Mouse (Mus musculus): Measurements from ENCODE around the gene Slc35c2. TPM values are rescaled to one million over a fixed set of nuclear protein-coding genes. Genes with fewer than 3 reads are reported as not detected.

The Slc35c2 gene
- polyA plus RNA-seq, 1 experiment from 2014 or later, result 83.6 TPM

DNA sequence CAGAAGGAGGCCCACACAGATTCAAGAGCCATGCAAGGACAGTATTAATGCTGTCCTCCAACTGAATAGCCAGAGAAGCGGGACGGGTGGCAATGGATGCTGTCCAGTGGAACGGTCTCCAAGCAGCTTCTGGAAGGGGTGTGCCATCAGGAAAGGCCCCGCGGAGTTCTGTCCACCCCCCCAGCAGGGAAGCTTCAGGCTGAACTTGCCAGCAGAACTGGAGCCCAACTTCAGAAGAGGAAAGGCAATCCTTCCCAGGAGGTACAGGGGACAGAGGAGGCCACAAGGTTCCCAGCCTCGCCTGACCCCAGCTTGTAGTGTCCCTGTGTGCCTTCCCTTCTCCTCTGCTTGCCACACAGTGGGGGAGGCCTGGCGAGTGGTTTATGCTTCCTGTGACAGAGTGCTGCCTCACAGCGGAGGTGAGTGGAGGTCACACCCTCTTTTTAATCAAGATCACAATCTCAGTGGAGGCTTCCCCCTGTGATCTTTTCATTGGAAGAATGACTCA lies 33.8 kb upstream of the Slc35c2 start:
- no peak overlapping the region for H3K4me3 ChIP-seq (replicated peaks)
- H3K36me3 ChIP-seq, result no peaks in the 10 kb centered on the region
- peaks cover 72% of the 10 kb centered on the region for H3K4me1 ChIP-seq (replicated peaks)
- peak overlapping the region; percentile 75 for H3K27ac ChIP-seq
- H3K4me2 ChIP-seq (replicated peaks), result peak overlapping the region; percentile 30
- H3K9ac ChIP-seq, result no peak overlapping the region
- 61% methylated on average over 8 of the region's 8 CpGs for WGBS
- no peak for ATAC-seq
- H3K9me3 ChIP-seq, result no peaks in the 10 kb centered on the region
- no peaks in the 10 kb centered on the region for H3K27me3 ChIP-seq (replicated peaks)

DNA sequence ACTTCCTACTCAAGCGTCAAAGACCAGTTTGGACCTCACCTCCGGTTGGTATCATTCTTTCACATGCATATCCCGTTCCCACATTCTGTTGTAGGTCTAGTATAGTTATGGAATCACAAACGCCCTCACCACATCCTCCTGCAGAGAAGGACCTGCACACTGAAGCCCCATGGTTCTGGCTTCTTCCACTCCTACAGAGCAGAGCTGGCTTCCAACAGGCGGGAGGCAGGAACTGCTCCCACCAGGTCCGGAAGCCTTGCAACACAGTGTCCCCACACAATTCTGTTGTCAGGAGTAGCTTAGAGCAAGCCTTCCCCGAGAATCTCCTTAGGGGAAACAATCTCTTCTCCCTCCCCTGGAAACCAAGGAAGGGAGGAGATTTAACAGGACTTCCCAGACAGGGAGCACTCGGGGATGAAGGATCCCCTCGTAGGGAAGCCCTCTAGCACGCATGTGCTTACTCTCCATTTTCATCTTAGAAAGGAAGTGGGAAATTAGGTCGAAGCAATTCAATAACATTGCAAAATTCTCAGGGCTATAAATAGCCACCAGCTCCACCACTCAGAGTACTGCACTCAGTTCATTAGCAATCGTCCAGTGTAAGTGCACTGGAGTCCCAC lies 33.0 kb upstream of the Slc35c2 start:
- H3K27me3 ChIP-seq (replicated peaks), result no peaks in the 10 kb centered on the region
- WGBS, result 58% methylated on average over 12 of the region's 12 CpGs
- no peak overlapping the region for H3K4me3 ChIP-seq (replicated peaks)
- ATAC-seq, result no peak
- peaks cover 5% of the 10 kb centered on the region; the same call in 1 of the 2 replicates for H3K36me3 ChIP-seq
- peak overlapping the region; percentile 75 for H3K27ac ChIP-seq
- no peaks in the 10 kb centered on the region for H3K9me3 ChIP-seq
- H3K4me1 ChIP-seq (replicated peaks), result peaks cover 75% of the 10 kb centered on the region
- no peak overlapping the region; the same call in 1 of the 2 replicates for H3K9ac ChIP-seq
- peak overlapping the region; percentile 30; the same call in 1 of the 2 replicates for H3K4me2 ChIP-seq (replicated peaks)

DNA sequence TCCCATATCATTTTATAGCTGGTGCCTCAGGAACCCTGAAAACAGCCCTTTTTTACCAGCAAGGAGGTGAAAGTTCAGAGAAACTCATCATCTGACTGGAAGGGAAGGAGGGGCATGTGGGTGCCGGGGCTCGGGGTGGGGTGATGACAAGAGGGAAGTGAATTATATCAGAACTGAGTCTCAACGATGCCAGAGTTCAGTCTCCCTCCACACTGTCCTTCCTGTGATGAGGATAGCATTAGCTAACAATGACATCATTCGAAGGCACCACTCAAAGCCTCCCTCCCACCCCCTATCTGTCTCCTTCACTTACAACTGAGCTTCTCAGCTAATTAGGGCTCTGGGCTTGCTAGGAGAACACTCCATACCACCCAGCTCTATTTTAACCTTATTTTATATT lies 31.8 kb upstream of the Slc35c2 start:
- H3K36me3 ChIP-seq, result peaks cover 13% of the 10 kb centered on the region
- H3K4me1 ChIP-seq (replicated peaks), result peaks cover 67% of the 10 kb centered on the region
- H3K9me3 ChIP-seq, result no peaks in the 10 kb centered on the region
- H3K4me3 ChIP-seq (replicated peaks), result no peak overlapping the region
- no peak overlapping the region for H3K27ac ChIP-seq
- H3K27me3 ChIP-seq (replicated peaks), result no peaks in the 10 kb centered on the region
- no peak overlapping the region for H3K4me2 ChIP-seq (replicated peaks)
- H3K9ac ChIP-seq, result no peak overlapping the region
- WGBS, result 39% methylated on average over 4 of the region's 4 CpGs
- ATAC-seq, result peak; percentile 55

DNA sequence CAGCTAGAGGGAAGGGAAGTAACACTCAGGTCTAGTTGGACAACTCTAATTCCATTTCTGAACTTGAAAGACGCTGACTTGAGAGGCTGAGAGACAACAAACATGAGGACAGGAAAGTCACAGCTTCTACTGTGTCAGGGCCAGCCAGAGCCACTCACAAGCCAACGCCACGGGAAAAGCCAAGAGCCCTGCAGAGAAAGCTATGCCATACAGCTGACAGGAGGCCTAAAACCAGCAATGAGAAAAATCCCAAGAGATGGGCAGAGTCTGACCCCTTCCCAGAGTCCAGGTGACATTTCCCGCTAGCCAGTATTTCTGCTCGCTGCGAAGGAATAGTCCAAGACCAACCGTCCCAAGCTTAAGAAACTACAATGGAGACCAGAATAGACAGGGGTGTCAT lies 31.3 kb upstream of the Slc35c2 start:
- Histone ChIP-seq H3K4me2 (replicated peaks) (no peak overlapping the region), H3K27me3 (replicated peaks) (no peaks in the 10 kb centered on the region), H3K9me3 (no peaks in the 10 kb centered on the region), H3K36me3 (peaks cover 19% of the 10 kb centered on the region), H3K27ac (no peak overlapping the region), H3K9ac (no peak overlapping the region), H3K4me1 (replicated peaks) (peaks cover 62% of the 10 kb centered on the region), H3K4me3 (replicated peaks) (no peak overlapping the region)
- 82% methylated on average over 7 of the region's 7 CpGs for WGBS
- no peak for ATAC-seq

DNA sequence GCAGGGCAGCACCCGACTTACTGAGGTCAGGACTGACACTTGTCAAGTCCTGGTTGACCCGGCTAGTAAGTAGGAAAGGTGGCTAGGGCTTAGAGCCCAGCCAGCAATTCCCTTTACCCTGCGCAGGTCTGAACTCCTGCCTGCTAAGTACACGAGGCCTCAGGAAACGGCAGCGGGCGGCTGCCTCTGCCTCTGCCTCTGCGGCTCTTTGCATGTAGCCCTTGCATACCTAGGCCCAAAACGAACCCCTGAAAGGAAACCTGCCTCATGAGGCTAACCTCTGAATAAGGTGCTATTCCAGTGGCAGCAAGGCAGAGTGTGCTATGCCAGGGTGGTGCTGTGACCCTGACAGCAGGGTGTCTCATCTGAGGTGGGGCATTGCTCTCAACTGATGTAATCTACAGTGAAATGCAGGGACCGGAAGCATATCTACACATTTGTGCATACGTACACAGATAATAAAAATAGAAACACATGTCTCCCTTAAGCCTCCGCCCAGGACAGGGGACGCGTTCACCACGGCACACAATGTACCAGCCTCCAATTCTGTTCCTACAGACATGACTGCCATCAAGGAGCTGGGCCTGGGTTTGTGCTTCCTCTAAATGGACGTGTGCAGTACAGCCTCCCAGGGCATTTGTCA lies 30.1 kb upstream of the Slc35c2 start:
- Histone ChIP-seq H3K4me2 (replicated peaks) (no peak overlapping the region), H3K36me3 (peaks cover 19% of the 10 kb centered on the region), H3K9me3 (no peaks in the 10 kb centered on the region), H3K4me3 (replicated peaks) (no peak overlapping the region), H3K4me1 (replicated peaks) (peaks cover 55% of the 10 kb centered on the region), H3K9ac (peak overlapping the region; percentile 4; the same call in 1 of the 2 replicates), H3K27ac (peak overlapping the region; percentile 57), H3K27me3 (replicated peaks) (no peaks in the 10 kb centered on the region)
- WGBS, result 52% methylated on average over 16 of the region's 16 CpGs
- ATAC-seq, result no peak

DNA sequence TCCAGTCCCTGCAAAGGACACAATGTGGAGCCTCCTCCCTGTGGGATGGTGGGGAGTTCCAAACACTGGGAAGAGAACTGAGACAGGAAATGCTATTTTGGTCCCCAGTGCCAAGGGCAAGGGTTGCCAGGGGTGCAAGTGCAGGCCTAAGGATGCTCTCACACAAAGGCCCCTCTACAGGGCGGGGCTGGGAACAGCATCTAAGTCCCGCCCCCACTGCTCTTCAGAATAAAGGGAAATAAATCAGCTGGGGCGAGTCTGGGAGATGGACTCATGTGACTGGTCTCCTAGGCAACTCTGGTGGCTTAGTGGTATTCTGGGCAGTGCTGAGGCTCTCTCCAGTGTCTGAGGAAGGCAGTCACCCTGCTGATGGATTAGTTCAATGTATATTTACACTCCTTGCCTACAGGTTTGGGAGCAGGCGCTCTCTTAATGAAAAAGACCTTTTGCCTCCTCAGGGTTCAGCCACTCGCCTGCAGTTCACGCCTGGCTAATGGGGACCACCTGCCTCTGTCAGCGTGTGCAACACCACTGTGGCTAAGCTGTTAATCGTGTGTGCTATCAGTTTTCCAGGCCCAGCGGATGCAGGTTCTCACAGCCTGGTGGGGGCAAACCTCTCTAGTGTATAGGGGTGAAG lies 29.3 kb upstream of the Slc35c2 start:
- Histone ChIP-seq H3K9ac (0 out of 2 replicates have a peak overlapping the region, but pooled peaks have one; percentile 4), H3K36me3 (peaks cover 19% of the 10 kb centered on the region), H3K27me3 (replicated peaks) (no peaks in the 10 kb centered on the region), H3K9me3 (no peaks in the 10 kb centered on the region), H3K4me2 (replicated peaks) (no peak overlapping the region), H3K4me3 (replicated peaks) (no peak overlapping the region), H3K27ac (peak overlapping the region; percentile 57), H3K4me1 (replicated peaks) (peaks cover 50% of the 10 kb centered on the region)
- WGBS, result 23% methylated on average over 9 of the region's 9 CpGs
- peak; percentile 71 for ATAC-seq

DNA sequence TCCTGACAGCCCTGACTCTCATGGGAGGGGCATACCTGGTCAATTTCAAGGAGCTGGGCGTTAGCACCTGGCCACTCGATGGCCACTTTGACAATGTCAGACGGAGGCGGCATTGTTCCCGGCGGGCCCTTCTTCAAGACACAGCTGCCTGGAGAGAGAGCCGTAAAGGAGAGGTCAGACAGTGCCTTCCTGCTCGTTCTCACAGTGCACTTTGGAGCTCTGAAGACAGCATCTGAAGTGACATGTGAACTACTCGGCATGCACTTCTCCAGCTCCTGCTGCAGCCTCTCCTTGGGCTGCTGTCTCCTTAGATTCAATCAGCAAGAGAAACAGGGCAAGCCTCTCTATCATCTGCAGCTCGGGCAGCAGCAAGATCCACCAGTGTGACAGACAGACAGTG lies 28.5 kb upstream of the Slc35c2 start:
- no peak overlapping the region for H3K4me3 ChIP-seq (replicated peaks)
- ATAC-seq, result no peak
- WGBS, result 60% methylated on average over 10 of the region's 10 CpGs
- H3K27me3 ChIP-seq (replicated peaks), result no peaks in the 10 kb centered on the region
- peak overlapping the region; percentile 57; the same call in 1 of the 2 replicates for H3K27ac ChIP-seq
- no peak overlapping the region for H3K9ac ChIP-seq
- H3K4me1 ChIP-seq (replicated peaks), result peaks cover 43% of the 10 kb centered on the region
- H3K9me3 ChIP-seq, result no peaks in the 10 kb centered on the region
- H3K4me2 ChIP-seq (replicated peaks), result no peak overlapping the region
- H3K36me3 ChIP-seq, result peaks cover 24% of the 10 kb centered on the region

DNA sequence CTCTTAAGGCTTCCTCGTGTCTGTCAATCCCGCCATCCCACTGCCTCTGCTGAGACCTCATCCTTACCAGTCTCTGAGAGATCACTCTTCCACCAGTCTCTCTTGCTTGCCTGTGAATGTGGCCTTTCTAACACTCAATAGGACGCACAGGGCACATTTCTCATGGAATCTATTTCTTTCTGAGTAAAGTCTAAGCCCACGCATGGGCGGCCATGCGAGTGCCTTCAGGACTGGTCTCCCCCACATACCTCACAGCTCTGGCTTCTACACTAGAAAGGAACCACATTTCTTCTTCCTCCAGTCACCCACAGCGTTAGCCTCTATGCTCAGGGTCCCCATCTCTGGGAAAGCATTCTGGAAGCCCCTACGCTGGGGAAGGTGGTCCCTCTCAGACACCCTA lies 26.5 kb upstream of the Slc35c2 start:
- no peak for ATAC-seq
- H3K27me3 ChIP-seq (replicated peaks), result no peaks in the 10 kb centered on the region
- H3K9ac ChIP-seq, result no peak overlapping the region
- H3K36me3 ChIP-seq, result peaks cover 29% of the 10 kb centered on the region
- H3K4me2 ChIP-seq (replicated peaks), result no peak overlapping the region
- no peak overlapping the region for H3K27ac ChIP-seq
- no peaks in the 10 kb centered on the region for H3K9me3 ChIP-seq
- peaks cover 28% of the 10 kb centered on the region for H3K4me1 ChIP-seq (replicated peaks)
- 87% methylated on average over 8 of the region's 8 CpGs for WGBS
- H3K4me3 ChIP-seq (replicated peaks), result no peak overlapping the region

DNA sequence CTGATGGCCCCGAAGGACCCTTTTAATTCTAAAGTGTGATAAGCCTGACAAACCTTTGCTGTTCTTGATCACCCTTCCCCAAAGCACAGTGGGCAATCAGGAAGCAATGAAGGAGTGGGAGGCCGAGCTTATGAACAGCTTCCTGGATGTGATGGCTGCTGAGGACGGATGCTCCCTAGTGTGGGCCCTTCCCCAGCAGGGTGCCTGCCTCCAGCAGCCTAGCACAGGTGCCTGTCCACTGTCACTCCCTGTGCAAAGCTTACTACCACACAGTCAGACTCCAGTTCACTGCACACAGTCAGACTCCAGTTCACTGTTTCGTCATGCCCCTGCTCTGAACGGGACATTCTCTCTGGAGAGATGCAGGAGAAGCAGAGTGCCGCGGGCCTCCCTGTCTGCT lies 24.7 kb upstream of the Slc35c2 start:
- Histone ChIP-seq H3K4me2 (replicated peaks) (no peak overlapping the region), H3K36me3 (peaks cover 32% of the 10 kb centered on the region), H3K27ac (no peak overlapping the region), H3K9me3 (no peaks in the 10 kb centered on the region), H3K27me3 (replicated peaks) (no peaks in the 10 kb centered on the region), H3K4me1 (replicated peaks) (peaks cover 11% of the 10 kb centered on the region), H3K9ac (no peak overlapping the region), H3K4me3 (replicated peaks) (no peak overlapping the region)
- 68% methylated on average over 7 of the region's 7 CpGs for WGBS
- no peak for ATAC-seq

DNA sequence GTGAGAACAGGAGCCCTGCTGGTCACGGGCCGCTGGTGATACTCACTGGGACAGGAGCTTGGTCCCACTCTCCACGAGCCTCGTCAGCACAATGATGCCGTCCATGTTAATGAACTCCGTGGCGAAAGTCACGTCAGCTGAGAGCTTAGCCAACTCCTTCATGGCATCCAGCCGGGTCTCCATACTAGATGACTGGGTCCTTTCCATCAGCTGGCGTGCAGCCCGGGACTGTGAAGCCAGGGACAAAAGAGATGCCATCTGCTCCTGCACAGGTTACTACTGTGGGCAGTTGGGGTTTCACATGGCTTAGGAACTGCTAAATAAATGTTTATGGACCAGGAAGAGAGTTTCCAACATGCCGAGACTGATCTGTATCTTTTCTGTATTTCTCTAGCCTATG lies 23.9 kb upstream of the Slc35c2 start:
- Histone ChIP-seq H3K9me3 (no peaks in the 10 kb centered on the region), H3K4me1 (replicated peaks) (peaks cover 3% of the 10 kb centered on the region; the same call in 1 of the 2 replicates), H3K36me3 (peaks cover 35% of the 10 kb centered on the region), H3K27ac (no peak overlapping the region), H3K4me2 (replicated peaks) (no peak overlapping the region), H3K9ac (no peak overlapping the region), H3K4me3 (replicated peaks) (no peak overlapping the region), H3K27me3 (replicated peaks) (no peaks in the 10 kb centered on the region)
- ATAC-seq, result no peak
- WGBS, result 88% methylated on average over 12 of the region's 12 CpGs

DNA sequence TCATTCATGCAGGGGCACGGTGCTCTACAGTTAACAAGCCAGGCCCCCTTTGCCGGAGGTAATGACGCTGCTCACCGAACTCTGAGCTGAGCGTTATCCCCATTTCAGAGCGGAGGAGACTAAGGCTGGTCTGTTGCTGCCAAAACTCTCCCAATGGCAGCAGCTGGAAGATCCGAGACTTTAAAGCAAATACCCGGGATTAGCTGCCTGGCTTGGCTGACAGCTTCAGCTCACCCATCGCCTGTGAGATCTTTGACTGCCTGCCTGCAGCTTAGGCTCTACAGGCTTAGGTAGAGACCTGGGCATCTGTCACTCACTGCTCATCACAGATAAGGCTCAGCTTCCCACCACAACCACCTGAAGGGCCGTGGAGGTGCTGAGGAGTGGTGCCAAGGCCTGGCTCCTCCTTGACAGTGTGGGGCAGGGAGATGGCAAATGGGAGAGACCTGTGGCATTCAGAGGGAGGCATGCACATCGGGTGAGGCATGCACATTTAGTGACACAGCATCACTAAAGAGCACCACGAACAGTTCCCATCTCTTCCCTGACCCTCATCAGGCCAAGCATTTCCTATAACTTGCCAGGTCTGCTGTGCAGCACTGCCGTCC lies 23.3 kb upstream of the Slc35c2 start:
- no peak for ATAC-seq
- Histone ChIP-seq H3K4me2 (replicated peaks) (no peak overlapping the region), H3K9me3 (no peaks in the 10 kb centered on the region), H3K27me3 (replicated peaks) (no peaks in the 10 kb centered on the region), H3K36me3 (peaks cover 33% of the 10 kb centered on the region), H3K4me1 (replicated peaks) (no peaks in the 10 kb centered on the region), H3K9ac (no peak overlapping the region), H3K27ac (no peak overlapping the region), H3K4me3 (replicated peaks) (no peak overlapping the region)
- WGBS, result 69% methylated on average over 13 of the region's 13 CpGs

DNA sequence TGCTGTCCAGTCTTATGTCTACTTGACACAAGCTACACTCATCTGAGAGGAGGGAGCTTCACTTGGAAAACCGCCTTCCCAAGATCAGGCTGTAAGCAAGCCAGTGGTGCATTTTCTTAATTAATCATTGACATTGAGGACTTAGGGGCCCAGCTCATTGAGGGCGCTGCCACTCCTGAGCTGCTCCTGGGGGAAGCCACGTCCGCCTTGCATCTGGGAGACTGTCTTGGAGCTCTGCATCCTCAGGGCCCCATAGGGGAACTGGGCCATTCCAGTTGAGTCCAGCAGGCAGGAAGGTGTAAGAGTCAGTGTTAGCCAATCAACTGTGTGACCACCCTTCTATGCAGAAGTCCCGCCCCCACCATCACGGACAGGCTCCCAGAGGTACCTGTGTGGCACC lies 20.1 kb upstream of the Slc35c2 start:
- H3K9me3 ChIP-seq, result no peaks in the 10 kb centered on the region
- H3K36me3 ChIP-seq, result peaks cover 35% of the 10 kb centered on the region
- no peak overlapping the region for H3K4me2 ChIP-seq (replicated peaks)
- H3K9ac ChIP-seq, result no peak overlapping the region
- no peak overlapping the region for H3K4me3 ChIP-seq (replicated peaks)
- WGBS, result 69% methylated on average over 6 of the region's 6 CpGs
- no peaks in the 10 kb centered on the region for H3K27me3 ChIP-seq (replicated peaks)
- ATAC-seq, result peak; percentile 88
- H3K4me1 ChIP-seq (replicated peaks), result no peaks in the 10 kb centered on the region
- no peak overlapping the region for H3K27ac ChIP-seq
